Mouse (Mus musculus) cerebellum, adult 2 months (tissue): ENCODE data around the gene U2af2. TPM values are rescaled to one million over a fixed set of nuclear protein-coding genes. Genes with fewer than 3 reads are reported as not detected.
"Not testable (repeated sequence)": the region's sequence is repeated elsewhere in the genome, so short reads cannot be mapped to it uniquely, and the experiment has no call there.

Experiments
- DNase-seq, 2 experiments: peaks; one replicate each; pipeline ENCODE4 v3.0.0; 2021
- H3K27ac ChIP-seq: fragments of 200-500 bp; 2 replicates; pipeline ENCODE4 v1.5.1; 2012; ENCODE audit warnings: low read length, control low read depth, inconsistent platforms; ENCODE audit not compliant: insufficient read depth
- H3K27me3 ChIP-seq: fragments of 200-500 bp; 2 replicates; pipeline ENCODE4 v1.6.1; 2012; ENCODE audit warnings: inconsistent platforms, mild to moderate bottlenecking, low read length, moderate library complexity; ENCODE audit not compliant: control insufficient read depth, insufficient read depth
- H3K4me1 ChIP-seq: fragments of 200-500 bp; 2 replicates; pipeline ENCODE4 v1.6.1; 2011; ENCODE audit warnings: low read length; ENCODE audit not compliant: control insufficient read depth, insufficient read depth
- H3K4me3 ChIP-seq: fragments of 200-500 bp; replicated peaks from 2 replicates; pipeline ENCODE3; 2011; ENCODE audit warnings: mild to moderate bottlenecking, low read depth, low read length, control low read depth; ENCODE audit not compliant: insufficient read depth
- CTCF ChIP-seq: fragments of 200-500 bp; IDR thresholded peaks from 2 replicates; pipeline ENCODE4 v1.5.1; 2011; ENCODE audit warnings: low read depth, mild to moderate bottlenecking, control low read depth, low read length, moderate library complexity, borderline replicate concordance; ENCODE audit not compliant: insufficient read depth
- POLR2A ChIP-seq: fragments of 200-500 bp; IDR thresholded peaks from 2 replicates; pipeline ENCODE4 v1.6.1; 2011; ENCODE audit warnings: low read length, control low read depth, borderline replicate concordance; ENCODE audit not compliant: insufficient read depth
- WGBS: fragments of 180-500 bp; shearing (Covaris S2); methylation state at CpG from one replicate; pipeline ENCODE4 v1.1.7; 2018; 5-methylcytosine and 5-hydroxymethylcytosine counted together
- polyA plus RNA-seq: library from polyadenylated mRNA; depleted of rRNA; stranded (reverse); fragments of >200 nt; gene quantifications from 2 replicates; pipeline ENCODE4 v1.2.3, GENCODE M21; 2012

Gene U2af2
- polyA plus RNA-seq, 1 experiment: 196 TPM

GRCm38 (mm10) chr7:5060944-5061773 lies 784 bp upstream of the U2af2 start:
- peak overlapping the region; percentile 85 for H3K27ac ChIP-seq
- under 1% methylated on average over 60 of the region's 60 CpGs for WGBS
- peak; percentile 97 to 100 for DNase-seq
- H3K4me1 ChIP-seq: peaks cover 11% of the 10 kb centered on the region
- H3K4me3 ChIP-seq: peak overlapping the region; percentile 91
- H3K27me3 ChIP-seq: no peaks in the 10 kb centered on the region
- peak; percentile 57; the same call in 1 of the 2 replicates for TF ChIP-seq POLR2A
- TF ChIP-seq CTCF: peak; percentile 52; the same call in 1 of the 2 replicates

DNA sequence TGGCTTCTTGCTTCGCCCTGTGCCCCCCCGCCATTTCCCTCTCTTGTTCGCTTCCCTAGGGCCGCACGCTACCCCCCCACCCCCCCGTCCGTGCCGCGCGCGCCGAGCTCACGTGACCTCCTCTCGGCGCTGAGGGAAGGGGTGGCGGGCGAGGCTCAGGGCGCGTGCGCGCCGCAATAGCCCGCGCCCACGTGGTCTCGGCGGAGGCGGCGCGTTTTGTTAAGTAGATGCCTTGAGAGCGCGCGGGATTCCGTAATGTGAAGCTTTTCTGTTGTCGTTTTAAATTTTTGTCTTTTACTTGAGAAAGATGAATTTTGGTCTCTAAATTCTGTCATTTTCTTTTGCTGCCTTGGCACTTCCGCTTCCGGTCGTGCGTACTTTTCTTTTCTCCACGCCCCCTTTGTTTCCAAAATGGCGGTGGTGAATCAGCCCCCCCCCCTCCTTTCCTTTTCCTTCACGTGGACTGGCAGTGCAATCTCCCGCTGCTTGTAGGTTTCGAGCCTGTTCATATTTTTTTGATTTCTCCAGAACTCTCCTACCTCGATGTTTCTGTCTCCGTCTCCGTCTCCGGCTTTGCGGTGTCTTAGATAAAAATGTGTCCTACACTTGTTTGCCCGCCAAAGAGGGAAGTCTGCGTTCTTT lies 538 bp downstream of the U2af2 start:
- Histone ChIP-seq H3K27me3 (no peaks in the 10 kb centered on the region), H3K4me3 (peak overlapping the region; percentile 90), H3K4me1 (peaks cover 17% of the 10 kb centered on the region), H3K27ac (peak overlapping the region; percentile 82)
- DNase-seq: no peak
- TF ChIP-seq CTCF: no peak
- no peak for TF ChIP-seq POLR2A
- under 1% methylated on average over 51 of the region's 51 CpGs for WGBS

DNA sequence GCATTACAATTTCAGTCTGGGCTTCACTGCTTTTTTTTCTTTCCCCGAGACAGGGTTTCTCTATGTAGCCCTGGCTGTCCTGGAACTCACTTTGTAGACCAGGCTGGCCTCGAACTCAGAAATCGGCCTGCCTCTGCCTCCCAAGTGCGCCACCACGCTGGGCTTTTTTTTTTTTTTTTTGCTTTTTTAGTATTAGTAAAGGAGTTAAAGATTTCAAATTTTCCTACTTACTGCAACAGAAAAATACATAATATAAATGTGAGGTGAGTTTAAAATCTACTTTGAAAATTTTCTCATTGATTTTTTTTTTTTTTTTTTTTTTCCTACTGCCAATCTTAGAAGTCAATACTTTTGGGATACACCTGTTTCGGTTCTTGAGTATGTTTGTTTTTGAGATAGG lies 2.9 kb downstream of the U2af2 start:
- no peak for DNase-seq
- no peak overlapping the region for H3K4me3 ChIP-seq
- no peak for TF ChIP-seq CTCF
- TF ChIP-seq POLR2A: no peak
- no peak overlapping the region for H3K27ac ChIP-seq
- peaks cover 9% of the 10 kb centered on the region; the same call in 1 of the 2 replicates for H3K4me1 ChIP-seq
- no peaks in the 10 kb centered on the region for H3K27me3 ChIP-seq
- WGBS: 94% methylated on average over 6 of the region's 6 CpGs

- peaks cover 8% of the 10 kb centered on the region for H3K4me1 ChIP-seq
- H3K27me3 ChIP-seq: no peaks in the 10 kb centered on the region
- TF ChIP-seq CTCF (no peak), POLR2A (no peak)
- H3K27ac ChIP-seq: no peak overlapping the region
- DNase-seq: no peak
- WGBS: 78% methylated on average over 1 of the region's 1 CpGs
- no peak overlapping the region for H3K4me3 ChIP-seq
These were observed 11.6 kb downstream of the U2af2 start for GRCm38 (mm10) chr7:5073586-5073985.

DNA sequence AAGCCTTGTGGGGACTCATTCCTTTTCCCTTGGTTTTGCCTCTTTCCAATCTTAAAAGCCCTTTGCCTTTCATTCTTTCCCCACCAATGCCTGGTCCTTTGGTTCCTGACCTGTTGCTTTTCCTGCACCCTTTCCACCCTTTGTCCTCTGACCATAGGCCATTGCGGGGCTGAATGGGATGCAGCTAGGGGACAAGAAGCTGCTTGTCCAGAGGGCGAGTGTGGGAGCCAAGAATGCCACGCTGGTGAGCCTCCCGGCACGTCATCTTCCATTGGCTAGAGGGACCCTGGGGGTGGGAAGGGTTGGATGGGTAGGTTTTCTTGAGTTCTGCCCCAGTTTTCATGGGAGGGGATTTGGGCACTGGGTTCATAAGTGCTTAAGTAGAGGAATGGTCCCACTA lies 13.0 kb downstream of the U2af2 start:
- DNase-seq: no peak
- H3K4me3 ChIP-seq: no peak overlapping the region
- WGBS: 85% methylated on average over 5 of the region's 5 CpGs
- H3K27me3 ChIP-seq: no peaks in the 10 kb centered on the region
- H3K27ac ChIP-seq: no peak overlapping the region
- no peak for TF ChIP-seq POLR2A
- TF ChIP-seq CTCF: no peak
- H3K4me1 ChIP-seq: peaks cover 8% of the 10 kb centered on the region

GRCm38 (mm10) chr7:5076931-5077330 lies 15.0 kb downstream of the U2af2 start:
- TF ChIP-seq POLR2A: no peak
- TF ChIP-seq CTCF: no peak
- no peak overlapping the region for H3K27ac ChIP-seq
- no peak for DNase-seq
- H3K4me3 ChIP-seq: no peak overlapping the region
- 92% methylated on average over 2 of the region's 2 CpGs for WGBS
- no peaks in the 10 kb centered on the region for H3K27me3 ChIP-seq
- H3K4me1 ChIP-seq: 0 out of 2 replicates have a peak, but pooled peaks cover 2% of the 10 kb centered on the region

GRCm38 (mm10) chr7:5079365-5080009 lies 17.5 kb downstream of the U2af2 start:
- H3K4me1 ChIP-seq: not testable (repeated sequence)
- 39% methylated on average over 11 of the region's 13 CpGs for WGBS

More at GRCm38 (mm10) chr7:5079365-5080009, 17.5 kb downstream of the U2af2 start:
- Histone ChIP-seq H3K4me3 (peak overlapping the region; percentile 82), H3K27ac (peak overlapping the region; percentile 36; the same call in 1 of the 2 replicates)
- not testable (repeated sequence) for DNase-seq, H3K27me3 ChIP-seq
